In the genomic region with DNA sequence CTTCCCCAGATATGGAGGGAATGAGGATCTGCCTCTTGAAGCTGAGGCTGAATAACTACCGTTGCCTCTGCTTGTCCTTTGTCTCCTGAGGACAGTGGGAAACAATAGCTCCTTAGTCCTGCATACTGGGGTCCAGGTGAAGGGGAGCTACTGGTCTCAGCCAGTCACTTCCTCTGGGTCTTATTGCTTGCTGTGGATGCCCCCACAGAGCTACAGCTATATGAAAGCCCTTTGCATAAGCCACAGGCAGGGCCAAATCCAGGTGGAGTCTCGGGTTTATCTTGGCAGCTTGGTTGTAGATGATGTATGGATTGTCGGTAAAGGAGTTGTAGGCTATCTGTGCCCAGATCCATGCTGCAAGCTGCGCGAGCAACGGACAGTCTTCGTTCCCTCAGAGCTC, we compare ENCODE assay signal across 13 mouse cellular contexts.
DNase-seq lines count a peak whose midpoint lies in the region; ATAC-seq and TF ChIP-seq lines count a peak whose summit lies in the region.
"Had no signal": no experiment of that assay in that cellular context is flagged by ENCODE, and none has a peak within 500 bp of the region (broad histone marks: within the 10 kb centered on the region; RNA-seq: fewer than 3 reads in every experiment).

No protein-coding gene starts in this region.

- no peaks in the 10 kb centered on the region for H3K36me3 ChIP-seq in midbrain, embryonic 10.5 days
- H3K36me3 ChIP-seq in midbrain, postnatal 0 days (ENCODE audit: insufficient read depth, low read length), result no peaks in the 10 kb centered on the region
- no peaks in the 10 kb centered on the region for H3K36me3 ChIP-seq in embryonic facial prominence, embryonic 13.5 days
- no peaks in the 10 kb centered on the region for H3K36me3 ChIP-seq in hindbrain, embryonic 13.5 days
- H3K36me3 ChIP-seq in neural tube, embryonic 12.5 days, result no peaks in the 10 kb centered on the region
- H3K36me3 ChIP-seq: kidney, embryonic 15.5 days had no signal

- H3K9ac ChIP-seq in midbrain, postnatal 0 days (replicated peaks; ENCODE audit: low read length, poor library complexity, severe bottlenecking), result no peak overlapping the region
- H3K9ac ChIP-seq in embryonic facial prominence, embryonic 13.5 days, result no peak overlapping the region
- no peak overlapping the region for H3K9ac ChIP-seq in hindbrain, embryonic 13.5 days
- no peak overlapping the region for H3K9ac ChIP-seq in neural tube, embryonic 12.5 days
- H3K9ac ChIP-seq: kidney, embryonic 15.5 days had no signal

- H3K27ac ChIP-seq in midbrain, embryonic 10.5 days (replicated peaks), result peak overlapping the region; percentile 83
- no peak overlapping the region for H3K27ac ChIP-seq in midbrain, postnatal 0 days (ENCODE audit: low read depth, low read length)
- peak overlapping the region; percentile 94 for H3K27ac ChIP-seq in embryonic facial prominence, embryonic 13.5 days
- 0 out of 2 replicates have a peak overlapping the region, but pooled peaks have one; percentile 85 for H3K27ac ChIP-seq in hindbrain, embryonic 13.5 days
- peak overlapping the region; percentile 86 for H3K27ac ChIP-seq in neural tube, embryonic 12.5 days
- H3K27ac ChIP-seq: kidney, embryonic 15.5 days; macrophage had no signal

- no peak for TF ChIP-seq CTCF in midbrain, postnatal 0 days (IDR thresholded peaks at IDR 0.05)

- peaks cover 43% of the 10 kb centered on the region for H3K4me1 ChIP-seq in midbrain, embryonic 10.5 days
- peaks cover 4% of the 10 kb centered on the region; the same call in 1 of the 2 replicates for H3K4me1 ChIP-seq in midbrain, postnatal 0 days (ENCODE audit: insufficient read depth, low read length)
- H3K4me1 ChIP-seq in embryonic facial prominence, embryonic 13.5 days, result peaks cover 46% of the 10 kb centered on the region
- peaks cover 39% of the 10 kb centered on the region for H3K4me1 ChIP-seq in hindbrain, embryonic 13.5 days (replicated peaks)
- peaks cover 49% of the 10 kb centered on the region for H3K4me1 ChIP-seq in neural tube, embryonic 12.5 days

- no peaks in the 10 kb centered on the region for H3K9me3 ChIP-seq in midbrain, embryonic 10.5 days (replicated peaks)
- no peaks in the 10 kb centered on the region for H3K9me3 ChIP-seq in midbrain, postnatal 0 days (ENCODE audit: low read length)
- no peaks in the 10 kb centered on the region for H3K9me3 ChIP-seq in embryonic facial prominence, embryonic 13.5 days
- no peaks in the 10 kb centered on the region for H3K9me3 ChIP-seq in hindbrain, embryonic 13.5 days
- H3K9me3 ChIP-seq in neural tube, embryonic 12.5 days, result no peaks in the 10 kb centered on the region
- H3K9me3 ChIP-seq: kidney, embryonic 15.5 days had no signal

- no peak overlapping the region for H3K4me2 ChIP-seq in midbrain, postnatal 0 days (ENCODE audit: low read depth, low read length, poor library complexity, severe bottlenecking)
- H3K4me2 ChIP-seq in embryonic facial prominence, embryonic 13.5 days, result no peak overlapping the region
- H3K4me2 ChIP-seq in hindbrain, embryonic 13.5 days, result no peak overlapping the region
- H3K4me2 ChIP-seq in neural tube, embryonic 12.5 days (replicated peaks), result no peak overlapping the region
- H3K4me2 ChIP-seq: kidney, embryonic 15.5 days had no signal

- WGBS in midbrain, embryonic 10.5 days, result 81% methylated on average over 7 of the region's 7 CpGs
- 74% methylated on average over 7 of the region's 7 CpGs for WGBS in midbrain, postnatal 0 days
- 69% methylated on average over 7 of the region's 7 CpGs for WGBS in embryonic facial prominence, embryonic 13.5 days
- 59% methylated on average over 7 of the region's 7 CpGs for WGBS in hindbrain, embryonic 13.5 days
- 58% methylated on average over 7 of the region's 7 CpGs for WGBS in neural tube, embryonic 12.5 days

- ATAC-seq in midbrain, postnatal 0 days (ENCODE audit: low FRiP score), result no peak
- ATAC-seq in embryonic facial prominence, embryonic 13.5 days (ENCODE audit: insufficient number of reproducible peaks, insufficient read depth, low FRiP score, low TSS enrichment, low read depth), result no peak
- ATAC-seq in hindbrain, embryonic 13.5 days (ENCODE audit: low FRiP score), result no peak
- ATAC-seq in neural tube, embryonic 12.5 days (ENCODE audit: low FRiP score, low read depth), result no peak
- no peak for ATAC-seq in megakaryocyte, adult 5-6 weeks (ENCODE audit: poor library complexity, severe bottlenecking)

- H3K4me3 ChIP-seq in midbrain, embryonic 10.5 days, result no peak overlapping the region
- H3K4me3 ChIP-seq in midbrain, postnatal 0 days (ENCODE audit: low read depth, low read length), result no peak overlapping the region
- H3K4me3 ChIP-seq in embryonic facial prominence, embryonic 13.5 days, result no peak overlapping the region
- H3K4me3 ChIP-seq in hindbrain, embryonic 13.5 days, result no peak overlapping the region
- no peak overlapping the region for H3K4me3 ChIP-seq in neural tube, embryonic 12.5 days
- H3K4me3 ChIP-seq: kidney, embryonic 15.5 days had no signal

- H3K27me3 ChIP-seq in midbrain, embryonic 10.5 days (ENCODE audit: low read depth, poor library complexity, severe bottlenecking), result no peaks in the 10 kb centered on the region
- H3K27me3 ChIP-seq in midbrain, postnatal 0 days (ENCODE audit: insufficient read depth, low read length), result no peaks in the 10 kb centered on the region
- H3K27me3 ChIP-seq in embryonic facial prominence, embryonic 13.5 days, result no peaks in the 10 kb centered on the region
- H3K27me3 ChIP-seq in hindbrain, embryonic 13.5 days, result no peaks in the 10 kb centered on the region
- H3K27me3 ChIP-seq in neural tube, embryonic 12.5 days (replicated peaks), result no peaks in the 10 kb centered on the region
- H3K27me3 ChIP-seq: kidney, embryonic 15.5 days had no signal

- DNase-seq in midbrain, embryonic 10.5 days (ENCODE audit: low spot score), result no peak
- no peak for DNase-seq in midbrain, postnatal 0 days (ENCODE audit: low spot score)
- no peak for DNase-seq in kidney, postnatal 10 days
- DNase-seq: cerebellum, adult 11-12 months; gastrocnemius, postnatal 10 days; heart, postnatal 36 days; layer of hippocampus, adult 9-11 months had no signal
